Mouse (Mus musculus) gastrocnemius, postnatal 10 days (tissue): Measurements from ENCODE around the gene Clca1. TPM values are rescaled to one million over a fixed set of nuclear protein-coding genes. Genes with fewer than 3 reads are reported as not detected.
A peak's percentile ranks its signal among the peaks of the same experiment; 100 is the strongest.
"Not testable (repeated sequence)": the region's sequence is repeated elsewhere in the genome, so short reads cannot be mapped to it uniquely, and the experiment has no call there.

Experiments
- DNase-seq: peaks from one replicate; pipeline ENCODE4 v3.0.0; 2021; ENCODE audit warnings: mixed read lengths
- long read RNA-seq, 2 experiments: library from polyadenylated mRNA; stranded (forward); transcript quantifications; one replicate each; pipeline ENCODE4 v2.0.0; 2021
- total RNA-seq, 2 experiments: library from RNA; stranded (reverse); gene quantifications; 2 replicates each; pipeline ENCODE4 v1.2.3; 2021

Gene Clca1
- total RNA-seq: not detected
- long read RNA-seq, experiment 1: 0 reads
- long read RNA-seq, experiment 2: 0 reads

GRCm38 (mm10) chr3:145032676-145033075, at the start of gene Clca1:
Gene Clca1, minus strand, starts transcription at chr3:145032776.
- DNase-seq: no peak

GRCm38 (mm10) chr3:145080904-145081303, 48.3 kb upstream of the Clca1 start:
- no peak for DNase-seq

- DNase-seq: no peak
Observed at GRCm38 (mm10) chr3:145078405-145078804, 45.8 kb upstream of the Clca1 start.

GRCm38 (mm10) chr3:145072339-145072738, 39.8 kb upstream of the Clca1 start:
- DNase-seq: no peak

GRCm38 (mm10) chr3:145068964-145069363, 36.4 kb upstream of the Clca1 start:
- no peak for DNase-seq

GRCm38 (mm10) chr3:145055138-145055537, 22.6 kb upstream of the Clca1 start:
- not testable (repeated sequence) for DNase-seq

GRCm38 (mm10) chr3:145049820-145050219, 17.2 kb upstream of the Clca1 start:
- no peak for DNase-seq

- DNase-seq: no peak
Observed at GRCm38 (mm10) chr3:145038813-145039212, 6.2 kb upstream of the Clca1 start.

GRCm38 (mm10) chr3:145028036-145028435, 4.5 kb downstream of the Clca1 start:
- no peak for DNase-seq

- peak; percentile 26 for DNase-seq
Observed at GRCm38 (mm10) chr3:145026750-145027149, 5.8 kb downstream of the Clca1 start.

- no peak for DNase-seq
Observed at GRCm38 (mm10) chr3:145017807-145018206, 14.8 kb downstream of the Clca1 start.

- DNase-seq: no peak
Observed at GRCm38 (mm10) chr3:145004422-145004821, 28.2 kb downstream of the Clca1 start.

GRCm38 (mm10) chr3:145000912-145001311, 31.7 kb downstream of the Clca1 start:
- DNase-seq: no peak

- DNase-seq: no peak
Observed at GRCm38 (mm10) chr3:144993055-144993454, 39.5 kb downstream of the Clca1 start.

GRCm38 (mm10) chr3:144992618-144993017, 40.0 kb downstream of the Clca1 start:
- DNase-seq: no peak

GRCm38 (mm10) chr3:144985890-144986289, 46.7 kb downstream of the Clca1 start:
- no peak for DNase-seq

GRCm38 (mm10) chr3:144980551-144980950, 52.0 kb downstream of the Clca1 start:
- no peak for DNase-seq

GRCm38 (mm10) chr3:144977631-144978030, 54.9 kb downstream of the Clca1 start:
- DNase-seq: no peak

- no peak for DNase-seq
Observed at GRCm38 (mm10) chr3:144976091-144976490, 56.5 kb downstream of the Clca1 start.

- no peak for DNase-seq
Observed at GRCm38 (mm10) chr3:144974945-144975344, 57.6 kb downstream of the Clca1 start, which contains the start of gene Clca4a. Gene Clca4a, minus strand, starts transcription at chr3:144975045.

GRCm38 (mm10) chr3:144971553-144972270, 60.9 kb downstream of the Clca1 start:
- DNase-seq: no peak

GRCm38 (mm10) chr3:144969755-144970154, 62.8 kb downstream of the Clca1 start:
- no peak for DNase-seq

GRCm38 (mm10) chr3:144966074-144966473, 66.5 kb downstream of the Clca1 start:
- no peak for DNase-seq
